Mouse (Mus musculus) heart, embryonic 14.5 days (tissue): Measurements from ENCODE around the gene Hbq1b. TPM values are rescaled to one million over a fixed set of nuclear protein-coding genes. Genes with fewer than 3 reads are reported as not detected.

Source experiments
- ATAC-seq: fragments of 200-750 bp; cut with Nextera tagmentation; 2 replicates; pipeline ENCODE4 v1.8.0; 2017; ENCODE audit warnings: low read depth, moderate TSS enrichment; ENCODE audit not compliant: insufficient number of reproducible peaks, insufficient read depth, low FRiP score
- H3K27ac ChIP-seq, 2 experiments: fragments of 200-500 bp in 1 of 2; fragments of 300-500 bp in 1 of 2; sonication (generic) in 1 of 2; replicated peaks in 1 of 2; 2 replicates each; pipeline ENCODE4 v1.5.1; 2012 to 2014; ENCODE audit warnings: low read depth in 2 of 2, low read length in 2 of 2, control low read depth in 1 of 2, mild to moderate bottlenecking in 1 of 2, mixed read lengths in 1 of 2; ENCODE audit not compliant: control insufficient read depth in 1 of 2, insufficient read depth in 1 of 2
- H3K27me3 ChIP-seq: fragments of 300-500 bp; sonication (generic); 2 replicates; pipeline ENCODE4 v1.6.1; 2014; ENCODE audit warnings: mild to moderate bottlenecking, low read length, control low read depth; ENCODE audit not compliant: control insufficient read depth, insufficient read depth
- H3K36me3 ChIP-seq: fragments of 300-500 bp; sonication (generic); 2 replicates; pipeline ENCODE4 v1.6.1; 2014; ENCODE audit warnings: mild to moderate bottlenecking, control low read depth, low read length, mixed read lengths; ENCODE audit not compliant: control insufficient read depth, insufficient read depth
- H3K4me1 ChIP-seq, 2 experiments: fragments of 200-500 bp in 1 of 2; fragments of 300-500 bp in 1 of 2; sonication (generic) in 1 of 2; 2 replicates each; pipeline ENCODE4 v1.6.1; 2012 to 2014; ENCODE audit warnings: low read length in 2 of 2, control low read depth in 1 of 2, mixed read lengths in 1 of 2; ENCODE audit not compliant: control insufficient read depth in 2 of 2, insufficient read depth in 2 of 2
- H3K4me2 ChIP-seq: fragments of 300-500 bp; sonication (generic); 2 replicates; pipeline ENCODE4 v1.6.1; 2014; ENCODE audit warnings: mild to moderate bottlenecking, low read length
- H3K4me3 ChIP-seq, 2 experiments: fragments of 200-500 bp in 1 of 2; fragments of 300-500 bp in 1 of 2; sonication (generic) in 1 of 2; 2 replicates each; pipeline ENCODE4 v1.5.1; 2012 to 2014; ENCODE audit warnings: low read length in 2 of 2, mild to moderate bottlenecking in 2 of 2, control low read depth in 1 of 2, low read depth in 1 of 2, moderate library complexity in 1 of 2; ENCODE audit not compliant: control insufficient read depth in 1 of 2, insufficient read depth in 1 of 2
- H3K9ac ChIP-seq: fragments of 300-500 bp; sonication (generic); 2 replicates; pipeline ENCODE4 v1.6.1; 2014; ENCODE audit warnings: mild to moderate bottlenecking, low read length
- H3K9me3 ChIP-seq: fragments of 300-500 bp; sonication (generic); 2 replicates; pipeline ENCODE4 v1.6.1; 2016; ENCODE audit warnings: low read length, control low read depth; ENCODE audit not compliant: control insufficient read depth
- WGBS: fragments of 180-500 bp; shearing (Covaris S2); extraction: QIAGEN DNeasy Blood & Tissue Kit; methylation state at CpG from one replicate; pipeline ENCODE4 v1.1.7; 2014; 5-methylcytosine and 5-hydroxymethylcytosine counted together
- polyA plus RNA-seq: library from polyadenylated mRNA; unstranded; fragments of >200 nt; fragmentation: Nextera tagmentation; extraction: Ambion mirVana; gene quantifications from 2 replicates; pipeline ENCODE4 v1.2.1, GENCODE M21; 2014

Gene Hbq1b
- polyA plus RNA-seq, 1 experiment from 2014 or later, result 2.1 TPM

GRCm38 (mm10) chr11:32302824-32303419 lies 16.2 kb downstream of the Hbq1b start:
- WGBS, result 40% methylated on average over 2 of the region's 2 CpGs
- Histone ChIP-seq H3K4me2 (no peak overlapping the region), H3K4me3 (no peak overlapping the region), H3K9me3 (no peaks in the 10 kb centered on the region), H3K36me3 (no peaks in the 10 kb centered on the region), H3K27me3 (peaks cover 19% of the 10 kb centered on the region), H3K9ac (no peak overlapping the region), H3K4me1 (no peaks in the 10 kb centered on the region), H3K27ac (no peak overlapping the region)
- no peak for ATAC-seq

- H3K27ac ChIP-seq, result no peak overlapping the region
- H3K4me2 ChIP-seq, result no peak overlapping the region
- WGBS, result 60% methylated on average over 1 of the region's 1 CpGs
- peaks cover 16% of the 10 kb centered on the region for H3K27me3 ChIP-seq
- H3K4me1 ChIP-seq, result no peaks in the 10 kb centered on the region
- H3K9me3 ChIP-seq, result no peaks in the 10 kb centered on the region
- H3K36me3 ChIP-seq, result no peaks in the 10 kb centered on the region
- no peak for ATAC-seq
- no peak overlapping the region for H3K9ac ChIP-seq
- no peak overlapping the region for H3K4me3 ChIP-seq
Measured at GRCm38 (mm10) chr11:32303455-32303854, 16.7 kb downstream of the Hbq1b start.

GRCm38 (mm10) chr11:32307006-32307405 lies 20.2 kb downstream of the Hbq1b start:
- H3K27ac ChIP-seq, result no peak overlapping the region
- WGBS, result 70% methylated on average over 1 of the region's 1 CpGs
- no peaks in the 10 kb centered on the region for H3K4me1 ChIP-seq
- no peak for ATAC-seq
- no peak overlapping the region for H3K9ac ChIP-seq
- no peak overlapping the region for H3K4me2 ChIP-seq
- H3K36me3 ChIP-seq, result no peaks in the 10 kb centered on the region
- H3K4me3 ChIP-seq, result no peak overlapping the region
- no peaks in the 10 kb centered on the region for H3K9me3 ChIP-seq
- 0 out of 2 replicates have a peak, but pooled peaks cover under 1% of the 10 kb centered on the region for H3K27me3 ChIP-seq

GRCm38 (mm10) chr11:32309446-32309845 lies 22.7 kb downstream of the Hbq1b start:
- Histone ChIP-seq H3K9ac (no peak overlapping the region), H3K9me3 (no peaks in the 10 kb centered on the region), H3K27me3 (no peaks in the 10 kb centered on the region), H3K4me3 (no peak overlapping the region), H3K4me2 (no peak overlapping the region), H3K4me1 (no peaks in the 10 kb centered on the region), H3K27ac (no peak overlapping the region), H3K36me3 (no peaks in the 10 kb centered on the region)
- 61% methylated on average over 4 of the region's 4 CpGs for WGBS
- ATAC-seq, result no peak

- Histone ChIP-seq H3K4me1 (no peaks in the 10 kb centered on the region), H3K4me3 (no peak overlapping the region), H3K9ac (no peak overlapping the region), H3K4me2 (no peak overlapping the region), H3K9me3 (no peaks in the 10 kb centered on the region), H3K27me3 (no peaks in the 10 kb centered on the region), H3K27ac (no peak overlapping the region), H3K36me3 (no peaks in the 10 kb centered on the region)
- 68% methylated on average over 3 of the region's 3 CpGs for WGBS
- no peak for ATAC-seq
Measured at GRCm38 (mm10) chr11:32309928-32310327, 23.2 kb downstream of the Hbq1b start.

GRCm38 (mm10) chr11:32316009-32316408 lies 29.2 kb downstream of the Hbq1b start:
- H3K27me3 ChIP-seq, result no peaks in the 10 kb centered on the region
- H3K4me2 ChIP-seq, result no peak overlapping the region
- H3K9ac ChIP-seq, result no peak overlapping the region
- H3K27ac ChIP-seq, result no peak overlapping the region
- H3K4me3 ChIP-seq, result no peak overlapping the region
- peaks cover 2 to 3% of the 10 kb centered on the region in 2 experiments; a peak in 3 of 4 replicates for H3K4me1 ChIP-seq
- no peaks in the 10 kb centered on the region for H3K9me3 ChIP-seq
- 73% methylated on average over 3 of the region's 3 CpGs for WGBS
- ATAC-seq, result no peak
- no peaks in the 10 kb centered on the region for H3K36me3 ChIP-seq

GRCm38 (mm10) chr11:32320507-32321195 lies 33.9 kb downstream of the Hbq1b start:
- ATAC-seq, result no peak
- H3K36me3 ChIP-seq, result no peaks in the 10 kb centered on the region
- 54% methylated on average over 11 of the region's 11 CpGs for WGBS
- H3K9ac ChIP-seq, result no peak overlapping the region
- H3K4me2 ChIP-seq, result no peak overlapping the region
- H3K27me3 ChIP-seq, result no peaks in the 10 kb centered on the region; the same call in 1 of the 2 replicates
- H3K4me1 ChIP-seq, result peaks cover 3 to 4% of the 10 kb centered on the region in 2 experiments; a peak in 3 of 4 replicates
- H3K4me3 ChIP-seq, result no peak overlapping the region
- no peaks in the 10 kb centered on the region for H3K9me3 ChIP-seq
- no peak overlapping the region for H3K27ac ChIP-seq
